Mouse (Mus musculus) left cerebral cortex, adult 2 months (tissue): ENCODE measurements around the gene Trex2. TPM values are rescaled to one million over a fixed set of nuclear protein-coding genes. Genes with fewer than 3 reads are reported as not detected.

Experiments used
- DNase-seq, 2 experiments: peaks; one replicate each; pipeline ENCODE4 v3.0.0; 2021 to 2022; ENCODE audit warnings: low spot score in 2 of 2, mixed read lengths in 1 of 2; ENCODE audit errors: extremely low spot score in 1 of 2
- H3K27ac ChIP-seq: fragments of 200-600 bp; 2 replicates; pipeline ENCODE4 v1.8.1; 2022
- H3K4me3 ChIP-seq: fragments of 200-600 bp; 2 replicates; pipeline ENCODE4 v1.8.1; 2022
- CTCF ChIP-seq: fragments of 200-600 bp; IDR thresholded peaks from 2 replicates; pipeline ENCODE4 v1.8.1; 2022; ENCODE audit warnings: antibody characterized with exemption, mild to moderate bottlenecking, moderate library complexity
- intact Hi-C: fragments of 180-260 bp; cut with DNase I; formaldehyde crosslinking; loops from one replicate; pipeline ENCODE4 v1.15.1; 2025
- long read RNA-seq, 2 experiments: library from polyadenylated mRNA; stranded (forward); transcript quantifications; one replicate each; pipeline ENCODE4 v2.0.0; 2021; ENCODE audit warnings: borderline mapping rate in 2 of 2
- total RNA-seq, 2 experiments: library from RNA; stranded (reverse); gene quantifications; 2 replicates each; pipeline ENCODE4 v1.2.3; 2021

The Trex2 gene
- not detected for total RNA-seq
- long read RNA-seq, experiment 1: 0 reads
- long read RNA-seq, experiment 2: 0 reads

DNA sequence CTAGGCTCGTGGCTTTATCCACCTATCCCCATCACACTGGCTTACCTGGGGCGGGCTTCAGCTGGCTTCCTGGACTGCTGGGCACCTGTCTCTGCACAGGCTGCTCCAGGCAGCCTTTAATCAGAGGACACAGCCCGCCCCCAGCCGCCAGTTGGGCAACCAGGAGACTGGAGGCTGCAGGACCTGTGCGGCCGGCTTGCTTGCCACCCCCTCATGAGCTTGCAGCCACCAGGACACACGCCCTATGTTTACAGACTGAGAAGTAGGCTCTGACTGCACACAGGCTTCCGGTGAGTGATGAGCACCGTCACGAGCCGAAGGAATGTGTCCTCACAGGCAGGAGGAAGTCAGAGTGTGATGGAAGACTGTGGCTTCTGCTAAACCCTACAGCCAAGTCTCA is at the start of gene Trex2:
Gene Trex2, minus strand, starts transcription at position 93 of the 400 bp plus-strand sequence.
- intact Hi-C loops: loop anchor here (10.0 kb wide), 1 partner anchor 380 kb away; no protein-coding TSS in a partner anchor
- H3K4me3 ChIP-seq: no peak within 1 kb of the TSS
- no peak within 1 kb of the TSS for H3K27ac ChIP-seq
- no peak for DNase-seq
- no peak for TF ChIP-seq CTCF

DNA sequence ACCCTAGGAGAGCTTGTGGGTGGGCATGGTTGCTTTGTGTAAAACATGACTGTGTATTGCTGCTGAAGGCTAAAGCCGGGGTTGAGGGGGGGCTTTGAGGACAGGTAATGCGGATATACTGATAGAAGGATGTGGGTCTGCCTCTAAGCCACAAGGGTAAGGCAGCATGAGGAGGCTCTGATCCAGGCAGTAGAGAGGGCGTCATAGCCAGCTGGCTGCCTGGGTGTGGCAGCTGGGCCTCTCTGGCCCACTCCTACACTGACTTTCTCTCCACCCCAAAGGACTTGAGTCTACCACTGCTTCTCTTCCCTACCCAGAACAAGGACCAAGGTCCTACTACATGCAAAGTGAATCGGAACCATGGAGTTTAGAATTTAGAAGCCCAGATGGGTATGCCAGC is 49.7 kb upstream of the Trex2 start:
- intact Hi-C loops: no loop called here
- TF ChIP-seq CTCF: no peak
- DNase-seq: no peak
- Histone ChIP-seq H3K4me3 (no peak overlapping the region), H3K27ac (no peak overlapping the region)

DNA sequence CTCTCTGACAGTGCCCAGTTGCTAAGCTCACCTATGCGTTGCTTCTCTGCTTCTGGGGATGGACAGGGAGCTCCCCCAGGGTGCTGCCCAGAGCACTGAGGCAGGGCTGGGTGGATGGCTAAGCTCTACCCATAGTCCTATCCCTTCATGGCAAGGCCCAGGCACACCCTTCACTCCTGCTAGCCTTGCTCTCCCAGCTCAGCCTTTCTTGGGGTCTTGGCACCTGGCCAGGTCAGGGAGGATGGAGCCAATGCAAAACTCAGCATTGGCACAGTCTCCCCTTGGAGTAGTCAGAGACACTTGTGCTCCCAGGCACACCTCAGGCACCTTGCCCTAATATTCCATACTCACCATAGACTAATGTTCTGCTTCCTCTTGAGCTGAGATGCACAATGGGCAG is 48.9 kb upstream of the Trex2 start:
- intact Hi-C loops: no loop called here
- H3K4me3 ChIP-seq: no peak overlapping the region

DNA sequence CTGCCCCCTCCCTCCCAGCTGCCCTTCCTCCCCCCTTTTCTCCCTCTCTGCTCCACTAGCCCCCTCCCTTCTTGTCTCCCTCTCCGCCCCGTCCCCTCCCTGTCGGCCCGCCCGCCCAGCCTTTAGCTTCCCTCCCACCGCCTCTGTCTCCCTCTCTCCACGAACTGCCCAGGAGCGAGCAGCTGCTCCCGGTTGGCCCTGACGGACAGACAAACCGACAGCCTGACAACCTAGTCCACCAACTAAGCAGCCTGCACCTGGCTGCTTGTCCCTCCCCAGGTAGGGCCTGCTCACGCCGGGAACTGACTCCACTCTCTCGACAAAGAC is 48.3 kb upstream of the Trex2 start, which contains the start of gene Bgn:
Gene Bgn, plus strand, starts transcription at position 119 of the 327 bp plus-strand sequence.
- intact Hi-C loops: no loop called here
- H3K4me3 ChIP-seq: no peak within 1 kb of the TSS
- TF ChIP-seq CTCF: no peak
- DNase-seq: no peak
- H3K27ac ChIP-seq: no peak within 1 kb of the TSS

More for the DNA sequence above, 48.9 kb upstream of the Trex2 start:
- H3K27ac ChIP-seq: no peak overlapping the region
- no peak for TF ChIP-seq CTCF
- DNase-seq: no peak

DNA sequence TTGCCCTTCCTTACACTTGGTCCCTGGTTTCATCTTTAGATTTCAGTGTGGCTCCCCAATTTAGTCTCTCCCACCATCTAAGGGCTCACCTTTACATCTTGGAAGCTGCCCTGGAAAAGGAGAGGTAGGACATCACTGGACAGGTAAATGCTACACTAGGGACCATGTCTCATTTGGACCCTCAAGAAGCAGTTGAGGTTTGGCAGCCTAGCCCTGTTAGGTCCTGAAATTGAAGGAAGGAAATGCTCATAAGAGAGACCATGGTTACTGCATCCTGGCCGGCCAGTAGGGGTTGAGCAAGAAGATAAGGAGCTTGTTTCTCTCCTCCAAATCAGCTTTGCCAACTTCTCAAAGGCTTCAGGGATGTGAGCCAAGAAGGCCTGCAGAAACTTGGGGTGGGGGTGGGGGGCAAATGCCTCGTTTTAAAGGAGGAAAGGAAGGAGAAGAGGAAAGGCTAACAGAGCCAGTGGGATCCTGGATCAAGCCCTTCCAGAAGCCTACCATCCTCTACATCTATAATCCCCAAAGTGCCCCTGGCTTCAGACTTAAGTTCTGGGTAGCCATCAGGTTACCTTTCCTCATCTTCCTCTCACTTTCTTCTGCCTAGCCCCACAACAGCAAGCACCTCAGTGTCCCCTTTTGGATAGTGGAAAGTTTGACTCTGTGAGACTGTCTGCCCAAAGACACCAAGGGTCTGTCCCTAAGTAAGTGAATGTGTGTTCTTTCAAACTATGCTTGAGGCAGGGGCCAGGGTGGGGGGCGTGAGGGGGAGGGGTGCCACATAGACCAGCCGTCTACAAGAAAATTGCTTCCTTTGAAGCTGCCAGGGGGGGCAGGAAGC is 47.7 kb upstream of the Trex2 start:
- DNase-seq: no peak
- intact Hi-C loops: no loop called here
- no peak overlapping the region for H3K27ac ChIP-seq
- no peak overlapping the region for H3K4me3 ChIP-seq
- TF ChIP-seq CTCF: no peak

DNA sequence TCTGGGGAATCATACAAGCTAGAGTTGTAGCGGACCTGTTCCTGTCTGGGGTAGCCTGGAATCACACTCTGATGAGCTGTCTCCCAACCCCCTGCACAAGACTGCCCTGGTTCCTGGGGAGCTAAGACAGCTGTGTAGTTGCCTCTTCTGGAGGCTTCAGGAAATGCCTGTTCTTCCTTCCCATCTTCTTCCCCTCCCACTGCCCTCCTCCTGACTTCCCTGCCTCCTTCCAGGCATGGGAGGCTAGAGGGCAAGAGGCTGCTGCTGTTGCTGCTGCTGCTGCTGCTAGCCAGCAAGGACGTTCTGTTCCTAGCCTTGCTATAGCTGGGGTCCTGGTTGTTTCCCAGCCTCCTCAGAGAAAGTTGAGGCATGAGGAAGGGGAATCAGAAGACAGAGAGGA is 45.2 kb upstream of the Trex2 start:
- intact Hi-C loops: no loop called here
- no peak for TF ChIP-seq CTCF
- Histone ChIP-seq H3K27ac (no peak overlapping the region), H3K4me3 (no peak overlapping the region)
- no peak for DNase-seq

DNA sequence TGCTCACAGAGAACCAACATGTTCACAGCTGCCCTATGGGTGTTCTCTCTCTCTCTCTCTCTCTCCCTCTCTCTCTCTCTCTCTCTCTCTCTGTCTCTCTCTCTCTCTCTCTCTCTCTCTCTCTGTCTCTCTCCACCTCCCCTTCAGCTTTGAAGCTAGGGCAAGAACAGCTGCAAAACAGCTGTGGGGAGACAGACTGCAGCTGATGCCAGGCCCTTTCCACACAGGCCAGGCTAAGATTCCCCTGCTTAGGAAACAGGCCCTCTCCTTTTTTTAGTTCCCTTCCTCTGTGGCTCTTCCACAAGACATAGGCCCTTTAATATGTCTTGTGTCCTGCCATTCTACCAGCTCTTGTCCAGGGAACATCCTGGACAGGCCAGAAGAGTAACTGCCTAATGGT is 44.5 kb upstream of the Trex2 start:
- TF ChIP-seq CTCF: no peak
- DNase-seq: no peak
- intact Hi-C loops: no loop called here
- Histone ChIP-seq H3K4me3 (no peak overlapping the region), H3K27ac (no peak overlapping the region)

DNA sequence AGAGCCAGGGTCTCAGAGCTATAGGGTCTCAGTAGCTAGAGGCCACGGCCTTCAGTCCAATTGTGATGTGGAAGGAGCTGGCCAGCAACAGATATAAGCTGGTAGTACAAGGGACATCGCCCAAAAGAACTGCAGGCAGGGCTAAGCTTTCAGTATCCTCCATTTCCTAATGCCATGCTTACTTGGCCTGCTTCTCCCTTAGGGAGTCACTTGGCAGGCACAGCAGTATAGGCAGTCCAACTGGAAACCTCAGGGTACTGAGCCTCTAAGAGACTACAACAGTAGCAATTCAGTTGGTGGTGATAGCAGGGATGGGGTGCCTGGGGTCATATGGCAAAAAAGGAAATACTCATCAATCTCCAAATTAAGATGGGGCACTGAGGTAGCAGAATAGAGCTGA is 42.4 kb upstream of the Trex2 start:
- Histone ChIP-seq H3K4me3 (no peak overlapping the region), H3K27ac (no peak overlapping the region)
- DNase-seq: no peak
- TF ChIP-seq CTCF: no peak
- intact Hi-C loops: no loop called here

DNA sequence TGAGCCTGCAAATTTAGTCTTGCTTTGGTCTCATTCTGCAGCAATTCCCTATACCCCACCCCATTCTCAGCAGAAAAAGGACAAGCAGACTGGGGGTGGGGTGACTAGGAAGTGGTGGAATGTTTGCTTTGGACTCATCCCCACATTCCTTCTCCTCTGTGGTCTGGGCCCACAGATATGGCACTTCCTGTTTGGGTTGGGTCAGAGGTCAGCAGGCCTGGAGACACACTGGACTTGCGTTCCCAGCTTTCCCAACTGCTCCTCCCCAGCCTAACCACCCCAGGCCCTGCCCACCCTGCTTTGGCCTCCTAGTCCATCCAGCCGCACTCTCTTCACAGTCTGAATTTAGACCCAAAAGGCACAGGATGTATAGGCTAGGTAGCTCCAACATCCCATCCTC is 41.5 kb upstream of the Trex2 start:
- no peak for TF ChIP-seq CTCF
- Histone ChIP-seq H3K4me3 (no peak overlapping the region), H3K27ac (no peak overlapping the region)
- intact Hi-C loops: no loop called here
- DNase-seq: no peak

DNA sequence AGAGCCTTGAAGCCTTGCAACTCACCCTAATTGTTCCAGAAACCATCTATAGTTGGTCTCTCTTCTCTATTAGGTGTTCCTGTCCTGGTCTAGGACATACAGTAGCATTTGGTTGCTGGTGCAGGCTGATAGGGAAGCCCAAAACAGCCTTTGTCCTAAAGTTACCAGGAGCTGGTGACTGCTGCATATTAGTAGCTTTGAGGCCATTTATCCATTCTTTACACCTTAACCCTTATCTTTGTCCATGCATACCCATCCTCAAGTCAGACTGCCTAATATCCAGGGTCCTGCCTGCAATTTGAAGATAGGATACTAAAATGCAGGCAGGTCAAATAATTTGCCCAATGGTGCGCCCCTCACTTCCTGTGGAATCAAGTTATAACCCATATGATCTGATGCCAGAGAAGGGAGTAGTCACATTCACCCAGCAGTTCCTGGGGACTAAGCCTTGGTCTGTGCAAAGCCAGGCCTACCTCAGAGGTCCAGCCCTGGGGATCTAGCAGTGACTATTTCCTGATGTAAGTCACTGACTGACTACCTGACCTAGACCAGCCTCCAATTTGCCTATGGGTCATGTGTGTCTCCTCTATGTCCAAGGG is 40.6 kb upstream of the Trex2 start:
- intact Hi-C loops: no loop called here
- DNase-seq: no peak
- Histone ChIP-seq H3K4me3 (no peak overlapping the region), H3K27ac (no peak overlapping the region)
- no peak for TF ChIP-seq CTCF

DNA sequence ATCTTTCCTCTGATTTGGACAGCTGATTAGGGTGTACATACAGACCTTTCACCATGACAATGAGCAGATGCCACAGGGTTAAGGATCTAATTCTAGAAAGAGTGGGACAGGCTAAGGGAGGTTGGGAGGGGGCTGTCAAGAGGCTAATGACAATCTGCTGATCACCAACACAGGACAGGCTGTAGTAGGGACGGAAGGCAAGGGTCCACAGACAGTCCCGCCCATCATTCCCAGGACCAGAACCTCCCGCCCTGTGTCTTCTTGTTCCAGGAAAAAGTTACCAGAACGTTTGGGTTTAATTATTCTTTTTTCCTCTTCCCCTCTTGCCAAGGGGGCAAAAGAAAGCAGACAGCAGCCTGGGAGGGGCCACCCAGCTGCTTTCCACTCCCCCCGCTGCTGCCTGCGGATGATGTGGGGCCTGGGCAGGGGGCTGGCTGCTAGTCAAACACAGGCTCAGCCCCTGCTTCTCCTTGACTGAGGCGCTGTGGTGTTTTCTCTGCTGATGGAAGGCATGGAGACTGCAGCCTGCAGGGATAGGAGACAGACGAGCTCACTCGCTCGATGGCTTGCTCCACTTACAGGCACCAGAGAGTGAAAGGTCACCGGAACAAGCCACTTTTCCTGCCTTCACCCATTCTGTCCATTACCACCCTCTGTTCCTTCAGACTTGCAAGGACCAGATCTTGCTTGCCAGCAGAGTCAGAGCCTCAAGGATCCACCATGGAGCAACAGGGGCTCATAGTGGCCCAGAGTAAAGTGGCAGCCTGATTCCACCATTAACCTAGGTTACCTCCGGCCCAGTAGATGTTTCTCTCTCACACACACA is 39.4 kb upstream of the Trex2 start:
- intact Hi-C loops: no loop called here
- no peak overlapping the region for H3K4me3 ChIP-seq
- H3K27ac ChIP-seq: no peak overlapping the region
- no peak for DNase-seq
- TF ChIP-seq CTCF: no peak

DNA sequence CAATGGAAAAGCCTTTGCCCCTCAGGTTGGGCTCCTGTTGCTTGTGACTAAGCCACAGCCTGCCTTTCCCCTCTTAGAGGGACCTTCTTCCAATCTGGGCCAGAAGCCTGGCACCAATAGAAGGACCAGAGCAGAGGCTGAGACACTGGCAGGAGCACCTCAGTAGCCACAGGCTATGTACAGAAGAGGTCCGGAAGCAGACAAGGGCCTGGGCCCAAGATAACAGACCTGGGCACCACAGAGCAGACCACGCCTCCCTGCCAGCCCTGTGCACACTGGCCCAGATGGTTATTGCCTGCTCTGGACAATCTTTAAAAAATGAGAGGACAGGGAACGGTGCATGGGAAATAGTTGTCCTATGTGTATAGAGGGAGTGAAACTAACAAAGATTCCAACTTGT is 36.6 kb upstream of the Trex2 start:
- intact Hi-C loops: no loop called here
- DNase-seq: no peak
- H3K4me3 ChIP-seq: no peak overlapping the region
- no peak overlapping the region for H3K27ac ChIP-seq
- TF ChIP-seq CTCF: no peak
